Mouse (Mus musculus): ENCODE data around the gene Grhl3. TPM values are rescaled to one million over a fixed set of nuclear protein-coding genes. Genes with fewer than 3 reads are reported as not detected.

The Grhl3 gene
- polyA plus RNA-seq, 1 experiment from 2014 or later = 6.8 TPM

DNA sequence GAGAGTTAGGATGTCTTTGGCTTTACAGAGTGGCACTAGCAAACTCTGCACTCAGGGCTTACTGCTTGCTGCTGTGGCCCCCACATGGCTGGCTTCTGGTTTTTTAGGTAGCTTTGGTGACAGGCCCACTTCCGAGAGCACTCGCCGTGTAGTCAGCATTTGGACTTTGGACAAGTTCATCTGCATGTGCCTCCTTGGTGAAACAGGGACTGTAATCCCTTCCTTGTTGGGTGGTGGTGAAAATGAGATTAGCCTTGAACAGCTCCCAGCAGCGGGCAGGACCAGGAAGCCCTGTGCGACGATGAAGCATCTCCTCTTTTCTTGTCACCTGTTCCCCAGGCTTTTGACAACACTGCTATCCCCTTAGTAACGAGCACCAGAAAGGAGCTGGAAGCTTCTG is 59.6 kb downstream of the Grhl3 start:
- H3K4me3 ChIP-seq (ENCODE audit: low read length) = no peak overlapping the region
- no peaks in the 10 kb centered on the region; the same call in 1 of the 2 replicates for H3K4me1 ChIP-seq (ENCODE audit: control insufficient read depth, insufficient read depth, low read length)
- H3K27me3 ChIP-seq (ENCODE audit: control insufficient read depth, insufficient read depth, low read length) = no peaks in the 10 kb centered on the region; the same call in 1 of the 2 replicates
- H3K9me3 ChIP-seq (replicated peaks; ENCODE audit: control insufficient read depth, low read length) = 0 out of 2 replicates have a peak, but pooled peaks cover 3% of the 10 kb centered on the region
- no peak for ATAC-seq (replicated peaks; ENCODE audit: extremely low read depth, insufficient read depth, low FRiP score)
- no peaks in the 10 kb centered on the region for H3K36me3 ChIP-seq (ENCODE audit: control insufficient read depth, insufficient read depth)
- no peak overlapping the region for H3K27ac ChIP-seq (ENCODE audit: low read length)
- WGBS = 81% methylated on average over 7 of the region's 7 CpGs
- H3K4me2 ChIP-seq (ENCODE audit: low read depth, low read length) = no peak overlapping the region
- no peak overlapping the region for H3K9ac ChIP-seq (ENCODE audit: low read length)

DNA sequence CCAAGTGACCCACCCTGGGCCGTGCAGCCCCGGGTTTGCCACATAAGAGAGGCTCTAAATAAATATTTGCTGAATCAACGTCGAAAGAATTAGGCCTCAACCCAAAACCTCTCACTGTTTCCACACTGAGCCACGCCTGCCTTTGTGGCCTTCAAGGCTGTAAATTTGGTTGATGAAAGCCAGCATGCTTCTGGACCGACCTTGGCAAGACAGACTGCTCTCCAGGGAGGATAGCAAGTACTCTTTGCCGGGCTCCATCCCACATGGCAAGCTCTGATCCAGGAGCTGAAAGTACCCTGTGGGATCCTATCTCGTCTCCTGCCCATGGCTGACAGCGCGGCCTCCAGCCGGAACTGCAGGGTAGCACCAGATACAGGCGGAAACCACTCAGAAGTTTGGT is 63.9 kb downstream of the Grhl3 start:
- Histone ChIP-seq H3K27me3 (ENCODE audit: control insufficient read depth, insufficient read depth, low read length) (no peaks in the 10 kb centered on the region; the same call in 1 of the 2 replicates), H3K27ac (ENCODE audit: low read length) (no peak overlapping the region), H3K36me3 (ENCODE audit: control insufficient read depth, insufficient read depth) (no peaks in the 10 kb centered on the region), H3K4me2 (ENCODE audit: low read depth, low read length) (no peak overlapping the region), H3K9me3 (replicated peaks; ENCODE audit: control insufficient read depth, low read length) (no peaks in the 10 kb centered on the region), H3K4me3 (ENCODE audit: low read length) (no peak overlapping the region), H3K4me1 (ENCODE audit: control insufficient read depth, insufficient read depth, low read length) (peaks cover 2% of the 10 kb centered on the region), H3K9ac (ENCODE audit: low read length) (no peak overlapping the region)
- WGBS = 65% methylated on average over 12 of the region's 12 CpGs
- no peak for ATAC-seq (replicated peaks; ENCODE audit: extremely low read depth, insufficient read depth, low FRiP score)

DNA sequence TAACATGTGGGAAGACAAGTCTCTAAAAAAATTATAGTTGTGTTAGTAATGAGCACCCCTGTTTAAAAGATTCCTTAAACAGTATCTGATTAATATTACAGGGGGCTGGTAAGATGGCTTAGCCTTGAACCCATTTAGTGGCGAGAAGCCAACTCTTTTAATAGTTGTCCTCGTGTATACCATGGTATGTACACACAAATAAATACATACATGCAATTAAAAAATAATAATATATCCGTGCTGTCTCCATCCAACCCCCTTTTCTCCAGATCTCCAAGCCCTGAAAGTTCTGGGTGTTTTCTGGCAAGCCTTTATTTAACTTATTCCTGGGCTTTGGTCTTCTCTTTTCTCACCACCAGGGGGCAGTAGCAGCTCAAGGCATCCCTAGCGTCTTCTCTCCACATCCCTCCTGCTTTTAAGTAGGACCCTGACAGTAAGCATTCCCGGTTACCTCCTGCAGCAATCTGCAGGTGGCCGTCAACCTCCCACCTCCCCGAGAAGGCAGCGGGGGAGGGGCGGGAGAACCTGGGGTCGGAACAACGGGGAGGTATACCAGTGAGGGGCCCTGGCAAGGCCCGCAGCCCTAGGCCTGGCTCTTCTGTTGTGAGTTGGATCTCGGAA is 64.9 kb downstream of the Grhl3 start:
- H3K27ac ChIP-seq (ENCODE audit: low read length) = no peak overlapping the region
- H3K9ac ChIP-seq (ENCODE audit: low read length) = no peak overlapping the region
- peaks cover 2% of the 10 kb centered on the region for H3K4me1 ChIP-seq (ENCODE audit: control insufficient read depth, insufficient read depth, low read length)
- H3K4me3 ChIP-seq (ENCODE audit: low read length) = no peak overlapping the region
- no peaks in the 10 kb centered on the region for H3K36me3 ChIP-seq (ENCODE audit: control insufficient read depth, insufficient read depth)
- H3K4me2 ChIP-seq (ENCODE audit: low read depth, low read length) = peak overlapping the region; percentile 38; the same call in 1 of the 2 replicates
- no peaks in the 10 kb centered on the region; the same call in 1 of the 2 replicates for H3K27me3 ChIP-seq (ENCODE audit: control insufficient read depth, insufficient read depth, low read length)
- WGBS = 19% methylated on average over 13 of the region's 13 CpGs
- no peaks in the 10 kb centered on the region for H3K9me3 ChIP-seq (replicated peaks; ENCODE audit: control insufficient read depth, low read length)
- no peak for ATAC-seq (replicated peaks; ENCODE audit: extremely low read depth, insufficient read depth, low FRiP score)

DNA sequence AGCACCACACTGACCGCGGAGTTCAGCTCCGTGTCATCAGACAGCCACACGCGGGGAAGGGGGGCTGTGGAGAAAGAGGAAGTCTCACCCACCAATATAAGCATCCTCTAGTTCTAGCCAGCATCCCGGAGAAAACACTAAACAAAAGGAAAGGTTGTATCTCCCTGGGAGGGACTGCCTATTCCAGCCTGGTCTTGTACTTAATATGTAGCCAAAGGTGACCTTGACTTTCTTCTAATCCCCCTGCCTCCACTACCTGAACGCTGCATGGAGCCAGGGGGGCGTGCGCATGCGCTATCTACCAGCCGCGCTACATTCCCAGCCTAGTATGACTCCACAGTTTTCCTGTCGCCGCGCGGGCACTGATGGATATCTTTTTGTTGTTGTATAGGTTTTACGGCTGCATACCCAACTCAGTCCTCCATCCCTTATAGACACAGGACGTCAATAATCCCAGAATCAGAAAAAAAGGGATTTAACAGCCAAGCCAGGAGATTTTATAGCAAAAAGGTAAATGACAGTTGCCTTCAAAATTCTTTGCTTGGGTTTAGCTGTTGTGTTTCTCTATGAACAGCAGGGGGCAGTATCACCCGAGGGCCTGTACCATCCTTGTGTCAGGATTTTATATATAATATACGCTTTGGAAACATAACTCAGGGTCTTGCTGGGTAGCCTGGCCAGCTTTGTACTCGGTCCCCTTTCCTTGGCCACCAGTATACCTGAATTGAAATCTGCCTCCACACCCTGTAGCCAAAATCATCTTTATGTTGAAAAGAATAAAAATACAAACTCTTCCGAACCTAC is 65.7 kb downstream of the Grhl3 start:
- H3K9ac ChIP-seq (ENCODE audit: low read length) = peak overlapping the region; percentile 27
- no peaks in the 10 kb centered on the region for H3K9me3 ChIP-seq (replicated peaks; ENCODE audit: control insufficient read depth, low read length)
- no peak overlapping the region for H3K27ac ChIP-seq (ENCODE audit: low read length)
- no peaks in the 10 kb centered on the region; the same call in 1 of the 2 replicates for H3K27me3 ChIP-seq (ENCODE audit: control insufficient read depth, insufficient read depth, low read length)
- ATAC-seq (replicated peaks; ENCODE audit: extremely low read depth, insufficient read depth, low FRiP score) = no peak
- H3K36me3 ChIP-seq (ENCODE audit: control insufficient read depth, insufficient read depth) = no peaks in the 10 kb centered on the region
- peak overlapping the region; percentile 33 for H3K4me3 ChIP-seq (ENCODE audit: low read length)
- peak overlapping the region; percentile 61 for H3K4me2 ChIP-seq (ENCODE audit: low read depth, low read length)
- 12% methylated on average over 22 of the region's 22 CpGs for WGBS
- H3K4me1 ChIP-seq (ENCODE audit: control insufficient read depth, insufficient read depth, low read length) = peaks cover 2% of the 10 kb centered on the region

DNA sequence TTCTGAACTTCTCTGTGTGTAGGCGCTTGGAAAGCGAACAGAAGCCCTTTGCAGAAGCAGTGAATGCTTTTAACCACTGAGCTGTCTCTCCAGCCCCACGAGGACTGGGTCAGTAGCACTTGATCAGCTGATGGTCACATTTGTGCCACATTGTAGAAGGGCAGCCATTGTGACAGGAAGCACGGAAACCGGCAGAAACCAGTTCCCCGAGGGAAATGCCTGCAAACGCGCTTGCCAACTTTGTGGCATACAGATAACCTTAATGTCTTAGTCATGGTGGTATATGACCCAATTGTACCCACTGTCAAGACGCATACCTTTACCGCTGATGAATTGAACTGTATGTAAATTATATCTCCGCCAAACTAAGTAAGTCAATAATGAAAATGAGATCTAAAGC is 67.6 kb downstream of the Grhl3 start:
- Histone ChIP-seq H3K4me2 (ENCODE audit: low read depth, low read length) (no peak overlapping the region), H3K4me3 (ENCODE audit: low read length) (no peak overlapping the region), H3K4me1 (ENCODE audit: control insufficient read depth, insufficient read depth, low read length) (peaks cover 2% of the 10 kb centered on the region), H3K9ac (ENCODE audit: low read length) (no peak overlapping the region), H3K36me3 (ENCODE audit: control insufficient read depth, insufficient read depth) (no peaks in the 10 kb centered on the region), H3K9me3 (replicated peaks; ENCODE audit: control insufficient read depth, low read length) (peaks cover under 1% of the 10 kb centered on the region), H3K27ac (ENCODE audit: low read length) (no peak overlapping the region), H3K27me3 (ENCODE audit: control insufficient read depth, insufficient read depth, low read length) (no peaks in the 10 kb centered on the region; the same call in 1 of the 2 replicates)
- WGBS = 67% methylated on average over 11 of the region's 11 CpGs
- ATAC-seq (replicated peaks; ENCODE audit: extremely low read depth, insufficient read depth, low FRiP score) = no peak

- no peaks in the 10 kb centered on the region for H3K27me3 ChIP-seq (ENCODE audit: control insufficient read depth, insufficient read depth, low read length)
- H3K9me3 ChIP-seq (replicated peaks; ENCODE audit: control insufficient read depth, low read length) = peaks cover 5% of the 10 kb centered on the region
- H3K36me3 ChIP-seq (ENCODE audit: control insufficient read depth, insufficient read depth) = no peaks in the 10 kb centered on the region
- H3K27ac ChIP-seq (ENCODE audit: low read length) = no peak overlapping the region
- H3K4me2 ChIP-seq (ENCODE audit: low read depth, low read length) = no peak overlapping the region
- no peak for ATAC-seq (replicated peaks; ENCODE audit: extremely low read depth, insufficient read depth, low FRiP score)
- WGBS = 52% methylated on average over 4 of the region's 4 CpGs
- no peaks in the 10 kb centered on the region for H3K4me1 ChIP-seq (ENCODE audit: control insufficient read depth, insufficient read depth, low read length)
- no peak overlapping the region for H3K9ac ChIP-seq (ENCODE audit: low read length)
- H3K4me3 ChIP-seq (ENCODE audit: low read length) = no peak overlapping the region
These were observed 71.8 kb downstream of the Grhl3 start for GRCm38 (mm10) chr4:135501587-135501986.

- no peak overlapping the region for H3K9ac ChIP-seq (ENCODE audit: low read length)
- H3K27ac ChIP-seq (ENCODE audit: low read length) = no peak overlapping the region
- peaks cover 5% of the 10 kb centered on the region for H3K9me3 ChIP-seq (replicated peaks; ENCODE audit: control insufficient read depth, low read length)
- ATAC-seq (replicated peaks; ENCODE audit: extremely low read depth, insufficient read depth, low FRiP score) = no peak
- H3K4me3 ChIP-seq (ENCODE audit: low read length) = no peak overlapping the region
- no peaks in the 10 kb centered on the region for H3K27me3 ChIP-seq (ENCODE audit: control insufficient read depth, insufficient read depth, low read length)
- no peaks in the 10 kb centered on the region for H3K4me1 ChIP-seq (ENCODE audit: control insufficient read depth, insufficient read depth, low read length)
- no peaks in the 10 kb centered on the region for H3K36me3 ChIP-seq (ENCODE audit: control insufficient read depth, insufficient read depth)
- 85% methylated on average over 3 of the region's 3 CpGs for WGBS
- H3K4me2 ChIP-seq (ENCODE audit: low read depth, low read length) = no peak overlapping the region
These were observed 73.6 kb downstream of the Grhl3 start for GRCm38 (mm10) chr4:135499831-135500230.

GRCm38 (mm10) chr4:135498136-135498535 is 75.3 kb downstream of the Grhl3 start:
- no peak overlapping the region for H3K4me2 ChIP-seq (ENCODE audit: low read depth, low read length)
- H3K4me3 ChIP-seq (ENCODE audit: low read length) = no peak overlapping the region
- peaks cover 4% of the 10 kb centered on the region; the same call in 1 of the 2 replicates for H3K4me1 ChIP-seq (ENCODE audit: control insufficient read depth, insufficient read depth, low read length)
- no peak overlapping the region for H3K27ac ChIP-seq (ENCODE audit: low read length)
- no peak for ATAC-seq (replicated peaks; ENCODE audit: extremely low read depth, insufficient read depth, low FRiP score)
- peaks cover 5% of the 10 kb centered on the region for H3K9me3 ChIP-seq (replicated peaks; ENCODE audit: control insufficient read depth, low read length)
- no peaks in the 10 kb centered on the region for H3K27me3 ChIP-seq (ENCODE audit: control insufficient read depth, insufficient read depth, low read length)
- 76% methylated on average over 6 of the region's 6 CpGs for WGBS
- H3K36me3 ChIP-seq (ENCODE audit: control insufficient read depth, insufficient read depth) = no peaks in the 10 kb centered on the region
- H3K9ac ChIP-seq (ENCODE audit: low read length) = no peak overlapping the region

GRCm38 (mm10) chr4:135495810-135496209 is 77.6 kb downstream of the Grhl3 start:
- H3K36me3 ChIP-seq (ENCODE audit: control insufficient read depth, insufficient read depth) = no peaks in the 10 kb centered on the region
- H3K9me3 ChIP-seq (replicated peaks; ENCODE audit: control insufficient read depth, low read length) = peaks cover 5% of the 10 kb centered on the region
- H3K4me1 ChIP-seq (ENCODE audit: control insufficient read depth, insufficient read depth, low read length) = peaks cover 5% of the 10 kb centered on the region; the same call in 1 of the 2 replicates
- H3K4me3 ChIP-seq (ENCODE audit: low read length) = no peak overlapping the region
- H3K27me3 ChIP-seq (ENCODE audit: control insufficient read depth, insufficient read depth, low read length) = no peaks in the 10 kb centered on the region
- no peak overlapping the region for H3K27ac ChIP-seq (ENCODE audit: low read length)
- H3K9ac ChIP-seq (ENCODE audit: low read length) = no peak overlapping the region
- no peak overlapping the region; the same call in 1 of the 2 replicates for H3K4me2 ChIP-seq (ENCODE audit: low read depth, low read length)
- ATAC-seq (replicated peaks; ENCODE audit: extremely low read depth, insufficient read depth, low FRiP score) = no peak
- 26% methylated on average over 18 of the region's 18 CpGs for WGBS

Data from heart, embryonic 16.5 days (tissue).